9 mouse cellular contexts compared by ENCODE assay signal in genomic region chr1:163314829-163315301, GRCm38 (mm10). TPM values are rescaled to one million over a fixed set of nuclear protein-coding genes. Genes with fewer than 3 reads are reported as not detected.
A peak's percentile ranks its signal among the peaks of the same experiment; 100 is the strongest.
DNase-seq lines count a peak whose midpoint lies in the region; ATAC-seq and TF ChIP-seq lines count a peak whose summit lies in the region.
"Had no signal": no experiment of that assay in that cellular context is flagged by ENCODE, and none has a peak within 500 bp of the region (broad histone marks: within the 10 kb centered on the region; RNA-seq: fewer than 3 reads in every experiment).

No protein-coding gene starts in this region.

- no peaks in the 10 kb centered on the region for H3K9me3 ChIP-seq in lung, embryonic 14.5 days (ENCODE audit: low read depth, low read length)
- no peaks in the 10 kb centered on the region for H3K9me3 ChIP-seq in forebrain, embryonic 10.5 days
- H3K9me3 ChIP-seq in limb, embryonic 13.5 days: no peaks in the 10 kb centered on the region
- no peaks in the 10 kb centered on the region for H3K9me3 ChIP-seq in stomach, embryonic 14.5 days (ENCODE audit: control insufficient read depth, low read depth, low read length)

- peak overlapping the region; percentile 88 for H3K4me2 ChIP-seq in lung, embryonic 14.5 days
- peak overlapping the region; percentile 74 for H3K4me2 ChIP-seq in limb, embryonic 13.5 days (replicated peaks)
- H3K4me2 ChIP-seq in stomach, embryonic 14.5 days (replicated peaks; ENCODE audit: low read depth, low read length): peak overlapping the region; percentile 78

- peak; percentile 51 for DNase-seq in lung, embryonic 14.5 days
- no peak for DNase-seq in lung, postnatal 4 days
- DNase-seq in forebrain, embryonic 10.5 days (ENCODE audit: extremely low spot score, low spot score): peak; percentile 69
- no peak for DNase-seq in thymus, postnatal 25 days
- DNase-seq in cerebellum, adult 2 months: no peak

- H3K4me1 ChIP-seq in lung, embryonic 14.5 days (ENCODE audit: insufficient read depth): 0 out of 2 replicates have a peak, but pooled peaks cover 10% of the 10 kb centered on the region
- peaks cover 60% of the 10 kb centered on the region for H3K4me1 ChIP-seq in forebrain, embryonic 10.5 days
- H3K4me1 ChIP-seq in limb, embryonic 13.5 days: peaks cover 18% of the 10 kb centered on the region
- no peaks in the 10 kb centered on the region; the same call in 1 of the 2 replicates for H3K4me1 ChIP-seq in stomach, embryonic 14.5 days (ENCODE audit: control insufficient read depth, insufficient read depth, low read length)
- H3K4me1 ChIP-seq in cerebellum, adult 2 months (ENCODE audit: control insufficient read depth, insufficient read depth, low read length): no peaks in the 10 kb centered on the region

- TF ChIP-seq CTCF in lung, embryonic 14.5 days (IDR thresholded peaks at IDR 0.05; ENCODE audit: low read depth): no peak
- TF ChIP-seq CTCF in cerebellum, adult 2 months (IDR thresholded peaks at IDR 0.05; ENCODE audit: borderline replicate concordance, insufficient read depth, low read depth, low read length): no peak

- peaks cover 52% of the 10 kb centered on the region for H3K27me3 ChIP-seq in lung, embryonic 14.5 days (ENCODE audit: insufficient read depth, low read length)
- peaks cover 66% of the 10 kb centered on the region for H3K27me3 ChIP-seq in forebrain, embryonic 10.5 days (ENCODE audit: poor library complexity, severe bottlenecking)
- H3K27me3 ChIP-seq in limb, embryonic 13.5 days: peaks cover 8% of the 10 kb centered on the region; the same call in 1 of the 2 replicates
- peaks cover 16% of the 10 kb centered on the region for H3K27me3 ChIP-seq in stomach, embryonic 14.5 days (ENCODE audit: control insufficient read depth, insufficient read depth, low read length)
- H3K27me3 ChIP-seq in cerebellum, adult 2 months (ENCODE audit: control insufficient read depth, insufficient read depth, low read length): peaks cover 3% of the 10 kb centered on the region; the same call in 1 of the 2 replicates

- H3K36me3 ChIP-seq in lung, embryonic 14.5 days (ENCODE audit: insufficient read depth): no peaks in the 10 kb centered on the region
- no peaks in the 10 kb centered on the region for H3K36me3 ChIP-seq in forebrain, embryonic 10.5 days (replicated peaks)
- H3K36me3 ChIP-seq in limb, embryonic 13.5 days: peaks cover 3% of the 10 kb centered on the region; the same call in 1 of the 2 replicates
- H3K36me3 ChIP-seq in stomach, embryonic 14.5 days (ENCODE audit: control insufficient read depth, insufficient read depth, low read length): no peaks in the 10 kb centered on the region

- 0 out of 2 replicates have a peak, but pooled peaks have one; percentile 9 for ATAC-seq in lung, embryonic 14.5 days (ENCODE audit: insufficient read depth)
- peak; percentile 60 for ATAC-seq in limb, embryonic 13.5 days (ENCODE audit: low FRiP score, low read depth)
- no peak for ATAC-seq in stomach, embryonic 14.5 days (ENCODE audit: insufficient number of reproducible peaks, insufficient read depth, low FRiP score, low read depth)
- ATAC-seq in granulocyte monocyte progenitor cell, adult 5-6 weeks (replicated peaks; ENCODE audit: poor library complexity, severe bottlenecking): no peak

- peak overlapping the region; percentile 57 for H3K4me3 ChIP-seq in lung, embryonic 14.5 days (ENCODE audit: low read depth, low read length)
- peak overlapping the region; percentile 72 for H3K4me3 ChIP-seq in forebrain, embryonic 10.5 days
- H3K4me3 ChIP-seq in limb, embryonic 13.5 days: peak overlapping the region; percentile 92
- H3K4me3 ChIP-seq in stomach, embryonic 14.5 days (ENCODE audit: low read depth, low read length): peak overlapping the region; percentile 52
- no peak overlapping the region for H3K4me3 ChIP-seq in cerebellum, adult 2 months (replicated peaks; ENCODE audit: insufficient read depth, low read depth, low read length)

- WGBS in lung, embryonic 14.5 days: 3% methylated on average over 23 of the region's 23 CpGs
- 1% methylated on average over 23 of the region's 23 CpGs for WGBS in forebrain, embryonic 10.5 days
- WGBS in limb, embryonic 13.5 days: under 1% methylated on average over 23 of the region's 23 CpGs
- WGBS in stomach, embryonic 14.5 days: 3% methylated on average over 23 of the region's 23 CpGs
- 5% methylated on average over 23 of the region's 23 CpGs for WGBS in cerebellum, adult 2 months

- H3K27ac ChIP-seq in lung, embryonic 14.5 days (ENCODE audit: low read depth): no peak overlapping the region
- peak overlapping the region; percentile 93 for H3K27ac ChIP-seq in forebrain, embryonic 10.5 days
- peak overlapping the region; percentile 100 for H3K27ac ChIP-seq in limb, embryonic 13.5 days
- H3K27ac ChIP-seq in stomach, embryonic 14.5 days (ENCODE audit: low read length): no peak overlapping the region
- no peak overlapping the region for H3K27ac ChIP-seq in cerebellum, adult 2 months (ENCODE audit: insufficient read depth, low read length)

- no peak for TF ChIP-seq POLR2A in cerebellum, adult 2 months (IDR thresholded peaks at IDR 0.05; ENCODE audit: borderline replicate concordance, insufficient read depth, low read length)

- peak overlapping the region; percentile 32; the same call in 1 of the 2 replicates for H3K9ac ChIP-seq in lung, embryonic 14.5 days
- H3K9ac ChIP-seq in limb, embryonic 13.5 days: peak overlapping the region; percentile 100
- no peak overlapping the region for H3K9ac ChIP-seq in stomach, embryonic 14.5 days (replicated peaks; ENCODE audit: low read depth, low read length)

RNA-seq across cellular contexts. Expression of gene Prrx1, which starts 1.4 kb away (rescaled TPM):
- 7.7 and 7.8 TPM in 2 replicates for polyA plus RNA-seq in lung, embryonic 14.5 days (2014; fragmentation: Nextera tagmentation; extraction: Ambion mirVana)
- 32.2 and 35.9 TPM in 2 replicates for polyA plus RNA-seq in forebrain, embryonic 10.5 days (2016; fragmentation: Nextera tagmentation; extraction: Ambion mirVana)
- polyA plus RNA-seq in limb, embryonic 13.5 days (2015; fragmentation: Nextera tagmentation; extraction: Ambion mirVana): 160 and 179 TPM in 2 replicates
- 7.7 and 8.2 TPM in 2 replicates for polyA plus RNA-seq in stomach, embryonic 14.5 days (2014; fragmentation: Nextera tagmentation; extraction: Ambion mirVana)
- polyA plus RNA-seq in cerebellum, adult 2 months (2012; rRNA removed): 4.1 and 4.6 TPM in 2 replicates
- not detected in 2 replicates for total RNA-seq in granulocyte monocyte progenitor cell, adult 5-6 weeks (2014; fragmentation: Nextera tagmentation)
- total RNA-seq in granulocyte monocyte progenitor cell, adult 5-6 weeks (2017): not detected in 2 replicates
- total RNA-seq: hematopoietic stem cell, adult 5-6 weeks had no signal

Comparison
In these comparisons a context has a peak if more than half of its experiments do, and no peak if none do; other contexts are left out.
1. DNase-seq: peak in lung, embryonic 14.5 days (single experiment) and forebrain, embryonic 10.5 days (single experiment); none in lung, postnatal 4 days (0 of 2), thymus, postnatal 25 days (single experiment) and cerebellum, adult 2 months (0 of 2).
2. ATAC-seq: peak in lung, embryonic 14.5 days (single experiment) and limb, embryonic 13.5 days (single experiment); none in stomach, embryonic 14.5 days (single experiment) and granulocyte monocyte progenitor cell, adult 5-6 weeks (single experiment).
3. H3K27ac ChIP-seq: peak in forebrain, embryonic 10.5 days (single experiment) and limb, embryonic 13.5 days (single experiment); none in lung, embryonic 14.5 days (single experiment), stomach, embryonic 14.5 days (single experiment) and cerebellum, adult 2 months (single experiment).
4. Peak in every context shown above with its lines, with median percentiles within 50 percentile points of each other: H3K4me2 ChIP-seq.